In genomic region chr15:85977086-85977485, GRCm38 (mm10) we compare ENCODE assay signal across 10 mouse cellular contexts. TPM values are rescaled to one million over a fixed set of nuclear protein-coding genes. Genes with fewer than 3 reads are reported as not detected.
DNase-seq lines count a peak whose midpoint lies in the region; ATAC-seq and TF ChIP-seq lines count a peak whose summit lies in the region.
"Had no signal": no experiment of that assay in that cellular context is flagged by ENCODE, and none has a peak within 500 bp of the region (broad histone marks: within the 10 kb centered on the region; RNA-seq: fewer than 3 reads in every experiment).

No protein-coding gene starts in this region.

- no peaks in the 10 kb centered on the region for H3K27me3 ChIP-seq in kidney, embryonic 14.5 days (ENCODE audit: control insufficient read depth, insufficient read depth, low read length)

- no peak for TF ChIP-seq POLR2A in brain, embryonic 14.5 days (IDR thresholded peaks at IDR 0.05; ENCODE audit: borderline replicate concordance, extremely low read depth, insufficient read depth, insufficient read length, poor library complexity, severe bottlenecking)

- no peak for TF ChIP-seq CTCF in brain, embryonic 14.5 days (IDR thresholded peaks at IDR 0.05; ENCODE audit: borderline replicate concordance, extremely low read depth, insufficient read depth, insufficient read length)
- no peak for TF ChIP-seq CTCF in left cerebral cortex, adult 2 months (IDR thresholded peaks at IDR 0.05)

- ATAC-seq in kidney, embryonic 14.5 days (ENCODE audit: low FRiP score, low TSS enrichment), result no peak

- intact Hi-C loops in left cerebral cortex, adult 2 months (cut with DNase I), result no loop called here

- no peak overlapping the region for H3K4me2 ChIP-seq in kidney, embryonic 14.5 days (replicated peaks; ENCODE audit: low read depth, low read length)
- H3K4me2 ChIP-seq: liver, embryonic 13.5 days had no signal

- H3K27ac ChIP-seq in kidney, embryonic 14.5 days (ENCODE audit: low read depth, low read length), result no peak overlapping the region
- H3K27ac ChIP-seq in left cerebral cortex, adult 2 months, result no peak overlapping the region
- H3K27ac ChIP-seq: gastrocnemius, adult 2 months; liver, embryonic 13.5 days had no signal

- 74% methylated on average over 9 of the region's 9 CpGs for WGBS in kidney, embryonic 14.5 days

- no peak overlapping the region for H3K9ac ChIP-seq in kidney, embryonic 14.5 days (ENCODE audit: low read depth, low read length)
- H3K9ac ChIP-seq: liver, embryonic 13.5 days had no signal

- H3K9me3 ChIP-seq in kidney, embryonic 14.5 days (ENCODE audit: control insufficient read depth, low read length), result no peaks in the 10 kb centered on the region
- H3K9me3 ChIP-seq: liver, embryonic 13.5 days had no signal

- DNase-seq in adrenal gland, adult 2 months, result peak; percentile 24
- DNase-seq in adrenal gland, postnatal 4 days (ENCODE audit: low spot score in 2 of 2), result no peak
- DNase-seq in kidney, adult 9 months, result peak; percentile 25
- DNase-seq in brain, embryonic 14.5 days (ENCODE audit: low read depth), result peak; percentile 76
- peak; percentile 52 to 67 for DNase-seq in lung, postnatal 4 days
- DNase-seq in retina, postnatal 1 day, result no peak
- no peak for DNase-seq in left cerebral cortex, adult 2 months (ENCODE audit: extremely low spot score in 1 of 2, low spot score in 2 of 2)
- DNase-seq: gastrocnemius, adult 2 months; liver, embryonic 13.5 days had no signal

- no peak overlapping the region for H3K4me3 ChIP-seq in kidney, embryonic 14.5 days (ENCODE audit: low read length)
- H3K4me3 ChIP-seq in left cerebral cortex, adult 2 months, result no peak overlapping the region
- H3K4me3 ChIP-seq: gastrocnemius, adult 2 months; liver, embryonic 13.5 days had no signal

- peaks cover 7% of the 10 kb centered on the region for H3K4me1 ChIP-seq in kidney, embryonic 14.5 days (ENCODE audit: control insufficient read depth, insufficient read depth, low read length)

- H3K36me3 ChIP-seq in kidney, embryonic 14.5 days (ENCODE audit: control insufficient read depth, insufficient read depth, low read length), result no peaks in the 10 kb centered on the region; the same call in 1 of the 2 replicates
- H3K36me3 ChIP-seq: liver, embryonic 13.5 days had no signal

RNA-seq across cellular contexts. Expression of gene Celsr1, which starts 56.5 kb away (rescaled TPM):
- 1 to 10 TPM; 4.7 to 7.7 TPM for total RNA-seq in adrenal gland, adult 2 months (2021)
- polyA plus RNA-seq in adrenal gland, adult 2 months (2012; rRNA removed), result 1.2 and 1.8 TPM in 2 replicates
- total RNA-seq in adrenal gland, postnatal 4 days (2021), result 10 to 100 TPM; 11.0 to 14.8 TPM
- 6.8 and 8.8 TPM in 2 replicates for polyA plus RNA-seq in kidney, embryonic 14.5 days (2014; fragmentation: Nextera tagmentation; extraction: Ambion mirVana)
- 17.6 and 21.3 TPM in 2 replicates for polyA plus RNA-seq in brain, embryonic 14.5 days (2012; rRNA removed)
- total RNA-seq in left cerebral cortex, adult 2 months (2021), result 1 to 10 TPM; 3.7 to 4.6 TPM

Comparison
In these comparisons a context has a peak if more than half of its experiments do, and no peak if none do; other contexts are left out.
1. DNase-seq: peak in adrenal gland, adult 2 months (single experiment), kidney, adult 9 months (single experiment), brain, embryonic 14.5 days (single experiment) and lung, postnatal 4 days (2 of 2); none in adrenal gland, postnatal 4 days (0 of 2), retina, postnatal 1 day (single experiment) and left cerebral cortex, adult 2 months (0 of 2).